Mouse (Mus musculus): ENCODE measurements around the gene Mybpc2.

- TF ChIP-seq MAX (IDR thresholded peaks at IDR 0.05), result no peak
- TF ChIP-seq CTCF (IDR thresholded peaks at IDR 0.05; ENCODE audit: control insufficient read depth, insufficient read depth, insufficient read length), result no peak
- TF ChIP-seq USF1 (IDR thresholded peaks at IDR 0.05; ENCODE audit: low read depth), result no peak
- no peak for TF ChIP-seq MYOD1 (IDR thresholded peaks at IDR 0.05; ENCODE audit: control insufficient read depth, insufficient read length, low read depth)
Measured at GRCm38 (mm10) chr7:44551731-44552130, 27.3 kb upstream of the Mybpc2 start.
